Mouse (Mus musculus): ENCODE data around the gene Ski.

Ski gene

DNA sequence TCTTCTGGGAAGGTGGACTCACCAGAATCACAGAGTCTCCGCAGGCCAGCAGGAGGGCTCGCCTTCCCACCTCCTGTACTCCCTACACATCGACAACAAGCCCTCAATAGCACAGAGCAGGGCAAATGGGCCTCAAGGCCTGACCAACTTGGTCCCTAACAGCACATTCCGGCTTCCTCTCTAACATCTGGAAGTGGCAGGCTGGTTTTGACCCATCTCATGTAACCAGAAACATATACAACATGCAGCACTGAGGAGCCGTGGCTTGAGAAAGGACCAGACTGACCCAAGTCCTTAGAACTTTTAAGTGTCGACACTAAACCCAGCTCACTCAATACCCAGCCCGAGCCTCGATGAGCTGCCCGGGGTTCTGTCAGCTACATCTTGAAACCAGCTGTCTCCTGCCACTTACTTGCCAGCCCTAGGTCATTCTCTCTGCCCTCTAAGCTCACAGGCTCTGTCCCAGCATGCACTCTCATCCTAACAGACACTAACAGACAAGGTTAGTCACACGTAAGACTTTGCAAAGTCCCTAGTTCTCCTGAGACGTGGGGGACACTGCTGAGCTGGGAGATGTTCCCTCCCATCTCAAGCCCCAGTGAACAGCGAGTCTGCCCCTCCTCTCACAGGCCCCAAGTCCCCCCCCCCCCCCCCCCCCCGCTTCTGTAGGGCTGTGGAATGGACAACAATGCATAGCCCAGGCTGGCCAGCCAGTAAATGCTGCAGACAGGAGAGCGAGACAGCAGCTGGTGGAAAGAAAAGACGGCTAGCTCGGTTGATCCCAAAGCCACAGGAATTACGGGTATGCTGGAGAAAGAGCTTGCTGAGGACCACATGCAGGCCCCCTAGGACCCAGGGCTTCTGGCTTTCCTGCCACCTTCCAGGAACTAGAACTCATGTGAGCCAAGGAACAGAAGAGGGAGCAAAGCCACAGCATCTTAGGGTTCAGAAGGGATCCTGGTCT lies 48.3 kb downstream of the Ski start:
- peak in 1 of 2 experiments; percentile 51 for DNase-seq

DNA sequence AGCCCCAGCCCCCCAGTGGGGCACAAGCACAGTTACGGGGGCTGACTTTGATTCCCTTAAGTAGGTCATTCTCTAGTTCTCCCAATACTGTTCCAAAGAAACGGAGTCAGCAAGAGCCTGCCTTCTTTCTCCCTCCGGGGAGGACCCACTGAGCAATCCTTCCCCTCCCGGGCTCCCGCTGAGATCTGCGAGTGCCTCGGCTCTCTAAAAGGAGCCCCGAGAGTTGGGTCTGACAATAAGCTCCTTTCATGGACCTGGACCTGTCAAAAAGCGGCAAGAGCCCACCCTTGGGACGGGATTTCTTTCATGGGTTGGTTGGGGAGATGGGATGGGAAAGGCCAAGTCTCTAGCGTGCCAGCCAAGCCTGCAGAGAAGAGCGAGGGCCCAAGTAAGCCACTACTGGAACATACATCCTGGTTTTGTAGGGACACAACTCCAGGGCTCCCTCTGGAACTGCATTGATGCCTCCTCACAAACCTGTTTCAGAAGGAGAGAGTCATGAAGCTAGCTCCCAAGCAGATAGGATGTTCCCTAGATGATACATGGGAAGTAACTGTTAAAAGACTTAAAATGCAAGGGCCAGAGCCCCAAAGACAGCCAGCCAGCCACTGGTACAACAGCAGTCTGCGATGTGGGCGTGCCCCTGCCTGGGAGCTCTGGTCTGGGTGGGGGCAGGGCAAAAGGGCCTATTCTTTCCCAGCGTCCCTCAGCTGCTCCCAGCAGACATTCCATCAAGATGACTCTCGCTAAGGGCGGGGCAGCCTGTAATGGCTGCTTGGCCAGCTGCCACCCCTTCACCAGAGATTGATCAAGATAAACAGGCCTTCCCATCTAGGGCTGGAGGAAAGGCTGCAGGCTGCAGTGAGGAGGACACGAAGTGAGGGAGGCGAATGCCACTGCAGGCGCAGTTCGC lies 49.2 kb downstream of the Ski start:
- DNase-seq: peak; percentile 97 to 98

DNA sequence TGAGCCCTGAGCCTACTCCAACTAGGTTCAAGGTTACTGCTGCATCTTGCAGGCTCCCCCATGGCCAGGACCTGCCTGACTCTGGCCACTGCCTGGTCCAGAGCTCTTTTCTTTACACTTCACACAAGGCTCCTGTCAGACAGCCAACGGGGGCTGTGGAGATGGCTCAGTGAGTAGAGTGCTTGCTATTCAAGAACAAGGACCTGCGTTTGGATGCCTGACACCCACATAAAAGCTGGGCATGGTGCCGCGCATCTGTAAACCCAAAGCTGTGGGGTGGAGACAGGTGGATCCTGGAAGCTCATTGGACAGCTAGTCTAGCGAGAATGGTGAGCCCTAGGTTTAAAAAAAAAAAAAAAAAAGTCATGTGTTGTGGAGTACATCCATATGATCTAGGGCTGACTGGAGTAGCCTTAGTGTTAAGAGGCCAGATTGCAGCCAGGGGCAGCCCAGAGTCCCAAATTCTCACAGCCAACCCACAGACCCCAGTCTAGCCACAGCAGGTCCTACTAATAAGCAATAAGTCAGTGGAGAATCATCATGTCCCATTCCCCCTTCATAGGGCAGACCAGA lies 50.3 kb downstream of the Ski start:
- no peak for DNase-seq

DNA sequence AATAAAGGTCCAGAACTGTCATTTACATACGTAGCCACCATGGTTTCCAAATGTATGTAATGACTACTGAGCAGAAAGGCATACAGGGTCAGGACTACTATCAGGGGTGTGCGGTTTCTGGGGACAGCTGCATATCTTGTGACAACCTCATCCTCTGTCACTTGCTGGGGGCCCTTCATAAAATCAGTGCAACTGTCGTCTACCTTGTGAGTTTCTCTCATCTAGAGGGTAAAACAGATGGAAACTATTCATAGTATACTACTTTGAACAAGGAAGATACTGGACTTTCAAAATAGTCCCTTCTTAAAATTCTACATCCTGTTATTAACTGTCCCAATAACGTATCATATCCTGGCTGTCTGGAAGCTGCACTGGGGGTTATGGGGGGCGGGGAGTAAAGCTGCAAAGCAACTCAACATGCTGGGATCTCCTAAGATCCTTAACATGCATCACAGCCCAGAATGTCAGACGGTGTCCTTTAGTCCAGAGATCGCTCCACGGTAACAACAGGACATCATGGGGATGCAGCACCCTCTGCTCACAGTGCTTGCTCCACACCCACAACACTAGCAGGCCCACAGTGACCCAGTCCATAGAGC lies 51.7 kb downstream of the Ski start:
- no peak for DNase-seq

DNA sequence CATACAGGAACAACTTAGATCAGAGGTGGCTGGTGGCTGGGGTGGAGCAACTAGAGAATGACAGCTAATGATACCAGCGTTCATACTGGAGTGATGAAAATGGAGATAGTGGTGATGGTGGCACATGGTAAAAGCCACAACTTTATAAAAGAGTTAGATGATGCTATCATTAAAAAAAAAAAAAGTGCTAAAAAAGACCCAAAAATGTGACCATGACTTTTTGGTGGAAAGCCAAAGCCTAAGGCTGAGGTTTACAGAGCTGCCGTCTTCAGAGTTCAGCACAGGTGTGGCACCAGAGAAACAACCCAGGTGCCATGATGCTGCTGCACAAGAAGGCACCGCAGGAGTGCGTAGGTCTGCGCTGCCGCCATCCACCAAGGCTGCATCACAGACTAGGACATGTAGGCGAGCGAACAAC lies 53.5 kb downstream of the Ski start:
- no peak for DNase-seq

DNA sequence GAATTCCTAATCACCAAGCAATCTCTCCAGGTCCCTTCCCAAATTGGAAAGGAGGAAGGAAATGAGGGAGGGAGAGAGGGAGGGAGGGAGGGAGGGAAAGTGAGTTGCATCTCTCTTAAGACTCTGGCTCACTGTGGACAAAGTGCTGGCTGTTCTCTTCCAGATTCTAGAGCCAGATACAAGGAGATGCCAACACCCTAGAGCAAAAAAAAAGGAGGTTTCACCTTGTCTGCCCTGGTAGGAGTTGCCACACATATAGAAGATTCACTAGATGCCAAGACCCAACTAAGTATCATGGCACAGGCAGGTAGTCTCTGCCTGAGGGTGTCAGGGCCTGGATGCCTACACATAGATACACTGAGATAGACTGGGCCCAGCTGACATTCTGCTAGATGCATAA lies 56.5 kb downstream of the Ski start:
- no peak for DNase-seq

DNA sequence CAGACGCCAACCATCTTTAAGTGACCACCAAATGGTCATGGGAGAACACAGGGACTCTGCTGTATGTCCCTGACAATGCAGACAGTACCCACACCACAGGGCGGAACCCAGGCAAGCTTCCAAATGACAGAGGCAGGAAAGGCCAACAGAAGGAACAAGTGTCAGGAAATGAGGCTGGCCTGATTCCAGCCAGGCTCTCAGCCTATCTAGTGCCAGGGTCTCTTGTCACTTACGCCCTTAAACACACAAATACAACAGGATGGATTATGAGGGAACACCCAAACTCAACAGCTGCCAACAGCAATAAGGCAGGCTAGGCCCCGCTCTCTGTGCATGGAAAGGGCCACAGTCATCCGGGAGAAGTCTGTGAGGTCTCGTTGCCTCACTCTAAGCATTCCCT lies 57.8 kb downstream of the Ski start:
- peak; percentile 71 to 83 for DNase-seq

DNA sequence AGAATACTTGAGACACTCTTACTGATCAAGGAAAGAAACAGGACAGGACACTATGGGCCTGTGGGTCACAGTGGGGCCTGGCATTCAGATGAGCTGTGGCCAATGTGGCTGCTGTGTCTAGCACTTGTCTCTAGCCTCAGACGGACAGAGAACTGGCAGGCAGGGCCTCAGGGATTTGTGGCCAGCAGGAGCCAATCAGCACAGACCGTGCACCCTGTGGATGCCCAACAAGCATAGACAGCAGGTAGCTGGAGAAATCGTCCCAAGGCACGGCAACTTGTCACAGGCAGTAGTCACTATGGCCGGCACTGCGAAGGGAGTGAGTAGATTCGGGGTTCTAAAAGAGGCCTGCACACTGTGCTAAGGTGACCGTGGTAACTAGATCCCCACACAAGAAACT lies 58.7 kb downstream of the Ski start:
- no peak for DNase-seq

DNA sequence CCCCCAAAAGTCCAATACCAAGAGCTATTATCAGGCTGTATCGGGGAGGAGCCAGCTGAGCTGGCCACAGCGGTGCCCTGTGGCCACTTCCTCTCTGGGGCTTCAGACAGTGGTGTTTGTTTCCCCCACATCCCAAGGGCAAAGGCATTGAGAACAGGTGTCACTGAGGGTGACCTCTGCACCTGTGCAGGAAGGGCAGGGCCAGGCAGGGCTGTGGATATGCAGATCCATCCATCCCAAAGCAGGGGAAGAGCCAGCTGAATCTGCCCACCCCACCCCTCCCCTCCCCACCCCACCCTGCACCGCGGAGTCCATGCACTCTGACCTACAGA lies 59.1 kb downstream of the Ski start:
- peak in 1 of 2 experiments; percentile 30 for DNase-seq

DNA sequence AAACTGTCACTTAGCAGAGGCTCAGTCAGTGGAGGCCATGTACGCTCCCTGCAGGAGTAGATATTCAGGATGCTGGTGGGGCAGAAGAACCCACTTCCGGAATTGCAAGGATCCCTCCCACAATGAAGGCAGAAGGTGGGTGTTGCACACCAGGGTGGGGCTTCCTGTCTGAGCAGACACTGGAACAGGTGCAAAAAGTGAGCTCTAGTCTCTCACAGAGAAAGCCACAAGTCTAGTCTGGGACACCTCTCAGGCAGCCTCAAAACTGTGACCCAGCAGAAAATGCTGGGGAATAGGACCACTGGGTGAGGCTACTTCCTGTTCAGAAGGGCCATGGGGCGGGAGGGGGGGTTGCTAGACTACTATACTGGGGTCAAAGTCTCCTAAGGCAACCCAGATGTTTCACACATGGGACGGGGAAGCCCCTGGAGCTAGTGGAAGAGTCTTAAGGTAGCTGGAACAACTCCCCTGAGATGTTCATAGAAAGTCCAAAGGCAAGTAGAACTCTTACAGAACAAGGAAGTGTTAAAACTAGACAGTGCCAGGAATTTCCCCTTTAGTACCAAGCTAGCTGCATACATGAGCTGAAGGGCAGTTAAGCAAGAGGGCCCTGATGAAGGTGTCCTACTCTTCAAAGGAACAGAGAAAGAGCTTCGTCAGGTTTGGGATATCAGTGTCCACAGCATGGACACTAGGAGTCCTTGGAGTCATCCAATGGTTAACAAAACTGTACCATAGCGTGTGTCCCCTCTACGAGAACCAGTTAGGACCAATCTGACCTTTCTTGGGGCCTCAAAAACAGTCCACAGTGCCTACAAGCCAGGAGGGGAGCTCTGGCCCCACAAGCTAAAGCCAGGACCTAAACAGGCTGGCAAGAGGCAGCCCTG lies 59.7 kb downstream of the Ski start:
- peak in 1 of 2 experiments; percentile 38 for DNase-seq

DNA sequence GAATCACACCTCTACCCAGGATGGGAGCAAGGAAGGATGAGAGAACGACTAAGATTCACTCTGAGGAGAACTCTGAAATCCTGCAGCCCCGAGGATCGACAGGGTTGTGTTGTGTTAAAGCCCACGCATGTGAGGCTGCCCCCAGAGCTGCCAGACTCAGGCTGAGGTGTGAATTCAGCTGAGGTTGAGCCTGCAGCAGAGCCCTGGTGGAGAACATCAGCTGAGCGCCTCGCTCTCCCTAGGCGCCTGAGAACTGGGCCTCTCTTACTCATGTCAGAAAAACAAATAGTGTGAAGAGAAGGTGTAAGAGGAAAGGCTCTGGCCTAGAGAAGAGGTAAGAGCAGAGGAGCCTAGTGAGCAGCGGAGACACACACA lies 63.9 kb downstream of the Ski start:
- DNase-seq: no peak

DNA sequence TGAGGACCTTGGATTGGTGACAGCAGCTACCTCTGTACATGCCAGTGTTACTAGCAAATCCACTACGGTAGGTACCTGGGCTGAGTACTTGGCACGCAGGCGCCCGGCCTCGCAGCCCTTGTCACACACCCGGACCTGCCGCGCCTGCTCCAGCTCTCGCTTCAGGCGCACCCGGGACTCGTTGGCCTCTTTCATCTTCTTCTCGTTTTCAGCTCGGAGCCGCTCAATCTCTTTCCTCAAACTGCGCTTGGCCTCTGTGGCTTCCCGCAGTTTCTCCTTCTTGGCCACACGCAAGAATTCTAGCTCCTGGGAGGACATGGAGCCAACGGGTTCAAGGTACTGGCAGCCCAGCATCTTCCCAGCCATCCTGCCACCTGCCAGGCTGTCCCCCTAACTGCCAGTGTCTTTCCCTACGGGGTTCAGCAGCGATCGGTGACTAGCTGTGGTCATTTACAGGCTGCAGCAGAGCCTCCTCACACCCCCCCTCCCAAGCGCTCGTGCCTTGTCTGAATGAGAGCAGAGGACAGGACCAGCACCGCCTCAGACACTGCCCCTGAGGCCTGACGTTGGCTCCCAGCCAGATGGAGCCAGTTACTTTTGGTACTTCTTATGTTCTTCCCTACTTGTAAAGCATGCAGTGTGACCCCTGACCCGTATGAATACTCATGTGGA lies 64.4 kb downstream of the Ski start:
- peak in 1 of 2 experiments; percentile 43 for DNase-seq

DNA sequence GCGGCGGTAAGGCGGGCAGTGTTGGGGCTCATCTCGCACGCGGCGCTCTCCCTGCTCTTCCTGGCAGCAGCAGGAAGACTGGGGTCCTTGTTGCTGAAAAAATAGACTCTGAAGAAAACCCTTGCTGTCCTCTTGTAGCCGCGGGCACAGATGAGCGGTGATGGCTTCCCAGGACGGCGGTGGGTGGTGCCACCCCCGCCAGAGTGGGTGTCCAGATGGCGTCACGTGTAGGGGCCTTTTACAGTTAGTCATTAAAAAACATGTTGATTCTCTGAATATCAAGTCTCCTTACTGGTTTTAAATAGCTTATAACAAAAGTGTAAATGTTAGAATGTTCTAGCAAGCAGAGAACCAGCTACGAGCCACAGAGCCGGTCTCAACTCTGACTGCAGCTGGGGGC lies 65.7 kb downstream of the Ski start:
- DNase-seq: no peak

DNA sequence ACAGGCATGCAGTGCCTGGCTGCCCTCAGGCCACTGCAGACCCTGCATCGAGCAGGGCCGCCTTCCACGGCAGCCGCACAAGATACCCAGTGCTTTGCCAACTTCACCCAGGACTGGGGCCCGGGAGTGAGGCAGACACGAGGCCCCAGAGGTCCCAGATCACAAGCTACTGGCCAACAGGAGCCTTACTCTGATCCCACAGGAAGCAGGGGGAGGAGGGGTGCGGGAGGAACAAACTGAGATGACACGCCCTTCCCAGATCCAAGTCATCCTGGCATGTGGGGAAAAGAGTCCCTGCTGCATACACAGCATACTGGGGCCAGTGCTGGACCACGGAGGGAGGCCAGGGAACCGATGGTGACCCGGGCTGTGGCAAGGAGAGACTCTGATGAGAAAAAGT lies 67.4 kb downstream of the Ski start:
- peak; percentile 36 to 51 for DNase-seq

DNA sequence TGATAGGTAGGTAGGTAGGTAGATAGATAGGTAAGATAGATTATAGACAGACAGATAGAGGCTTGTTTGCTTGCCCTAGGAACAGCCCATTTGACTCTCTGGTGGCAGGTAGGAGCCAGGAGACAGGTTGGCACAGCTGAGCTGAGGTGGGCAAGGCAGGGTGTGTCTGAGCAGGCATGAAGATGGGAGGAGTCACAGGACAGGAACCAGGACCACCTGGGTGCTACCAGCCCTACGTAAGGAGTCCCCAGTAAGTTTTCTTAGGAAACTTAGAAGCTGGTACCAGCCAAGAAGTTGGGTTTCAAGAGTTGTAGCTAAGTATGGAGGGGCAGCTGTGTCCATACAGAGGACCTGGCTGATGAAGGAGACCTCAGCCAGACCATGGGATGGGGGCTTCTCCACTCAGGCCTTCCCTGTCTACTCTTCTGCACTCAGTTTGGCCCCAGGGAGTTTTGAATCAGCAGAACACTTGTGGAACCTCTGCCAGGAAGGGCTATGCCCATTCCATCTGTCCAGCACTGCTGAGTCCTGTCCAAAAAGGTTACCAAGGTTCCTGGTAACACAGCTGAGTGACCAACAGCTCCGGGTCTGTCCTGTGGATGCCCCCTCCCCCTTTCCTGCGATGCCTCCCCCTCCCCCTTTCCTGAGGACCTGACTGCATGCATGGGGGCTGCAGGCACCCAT lies 68.9 kb downstream of the Ski start:
- no peak for DNase-seq

DNA sequence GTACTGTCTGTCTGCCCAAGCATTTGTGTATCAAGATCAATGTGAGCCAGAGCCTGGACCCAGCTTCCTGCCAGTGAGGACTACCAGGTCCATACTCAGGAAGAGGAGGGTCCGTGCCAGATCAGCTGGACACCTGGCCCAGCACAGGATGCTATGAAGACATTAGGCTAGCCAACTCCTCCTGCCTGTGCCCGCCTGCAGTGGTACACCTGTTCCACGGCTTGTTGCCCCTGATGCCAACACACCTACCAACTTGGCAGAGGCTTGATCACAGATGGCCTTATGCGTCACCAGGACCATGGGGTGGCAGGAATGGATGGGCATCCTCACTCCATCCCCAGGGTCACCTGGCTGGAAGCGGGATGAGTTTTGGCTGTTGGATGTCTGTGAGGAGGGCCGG lies 69.9 kb downstream of the Ski start:
- no peak for DNase-seq

DNA sequence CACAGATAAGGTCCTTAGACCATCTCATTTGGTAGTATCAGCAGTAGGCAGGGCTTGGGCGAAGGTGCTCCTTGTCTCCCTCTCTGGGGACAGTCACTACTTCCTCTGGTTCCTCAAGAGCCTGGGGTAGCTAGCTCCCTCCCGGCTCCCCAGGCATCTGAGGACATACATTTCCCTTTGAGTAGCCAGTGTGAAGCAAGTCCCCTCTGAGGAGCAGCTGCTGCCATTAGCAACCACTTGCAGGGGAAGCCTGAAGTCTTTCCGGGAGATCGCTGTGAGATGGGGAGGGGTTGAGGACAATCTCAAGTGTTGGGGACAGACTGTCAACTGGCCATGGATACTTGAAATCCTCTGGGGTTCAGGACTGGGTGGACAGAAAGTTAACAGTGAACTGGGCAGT lies 70.5 kb downstream of the Ski start:
- peak in 1 of 2 experiments; percentile 40 for DNase-seq

DNA sequence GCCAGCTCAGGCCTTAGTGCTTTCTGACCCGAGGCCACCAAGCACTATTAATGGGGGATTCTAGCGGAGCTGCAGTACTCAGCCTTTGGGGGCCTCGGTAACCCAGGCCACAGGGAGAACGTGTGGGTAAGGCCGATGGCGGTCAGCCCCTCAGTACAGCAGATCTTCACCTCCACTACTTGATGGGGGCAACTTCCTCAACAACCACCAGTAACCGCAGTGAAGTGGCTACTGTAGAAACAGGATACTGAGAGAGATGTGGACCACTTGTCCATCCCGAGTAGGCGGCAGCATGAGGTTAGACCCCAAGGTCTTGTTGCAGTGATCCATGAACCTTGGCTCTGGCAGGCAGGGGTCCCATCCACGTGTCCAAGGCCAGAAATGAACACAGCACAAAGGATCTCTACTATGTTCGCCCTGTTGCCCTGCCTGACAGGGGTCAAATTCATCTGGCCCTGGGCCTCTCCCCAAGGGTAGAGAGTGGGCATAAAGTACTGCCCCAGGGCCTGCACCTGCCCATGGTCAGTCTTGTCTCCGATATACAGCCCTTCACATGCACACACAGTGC lies 71.1 kb downstream of the Ski start:
- DNase-seq: peak in 1 of 2 experiments; percentile 38

DNA sequence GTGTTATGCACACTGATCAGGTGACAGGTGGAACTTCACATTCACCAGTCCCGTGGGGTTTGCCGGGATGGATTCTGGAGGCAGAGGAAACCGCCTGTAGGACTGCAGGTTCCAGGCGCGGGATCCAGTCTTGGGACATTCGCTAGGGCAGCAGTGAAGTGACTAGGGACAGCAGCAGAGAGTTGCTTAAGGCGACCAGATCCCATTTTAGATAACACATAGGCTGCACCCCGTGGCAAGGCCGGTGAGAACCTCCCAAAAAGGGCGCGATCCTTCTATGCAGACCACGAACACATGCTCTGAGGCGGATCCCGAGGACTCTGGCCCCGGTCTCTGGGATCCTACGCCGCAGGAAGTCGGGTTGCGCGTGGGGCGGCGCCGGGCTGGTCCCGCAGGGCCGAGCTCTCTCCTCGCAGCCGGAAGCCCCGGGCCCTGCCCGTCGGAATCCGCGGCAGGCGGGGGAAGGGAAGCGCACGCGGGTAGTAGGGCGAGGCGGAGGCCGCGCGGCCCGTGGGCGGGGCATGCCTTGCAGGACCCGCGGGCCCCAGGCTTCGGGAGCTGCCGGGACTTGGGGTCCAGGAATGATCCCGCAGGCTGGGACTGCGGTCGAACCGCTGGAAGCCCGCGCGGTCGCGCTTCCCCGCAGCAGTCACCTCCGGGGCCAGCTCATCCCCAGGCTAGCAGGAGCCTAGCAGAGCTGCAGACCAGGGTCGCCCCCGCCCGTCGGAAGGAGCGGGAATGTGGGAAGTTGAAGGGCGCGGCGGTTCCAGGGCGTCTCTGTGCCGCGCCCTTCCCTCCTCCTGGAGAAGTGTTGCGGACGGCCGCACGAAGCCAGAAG lies 71.9 kb downstream of the Ski start:
- peak; percentile 93 to 96 for DNase-seq

DNA sequence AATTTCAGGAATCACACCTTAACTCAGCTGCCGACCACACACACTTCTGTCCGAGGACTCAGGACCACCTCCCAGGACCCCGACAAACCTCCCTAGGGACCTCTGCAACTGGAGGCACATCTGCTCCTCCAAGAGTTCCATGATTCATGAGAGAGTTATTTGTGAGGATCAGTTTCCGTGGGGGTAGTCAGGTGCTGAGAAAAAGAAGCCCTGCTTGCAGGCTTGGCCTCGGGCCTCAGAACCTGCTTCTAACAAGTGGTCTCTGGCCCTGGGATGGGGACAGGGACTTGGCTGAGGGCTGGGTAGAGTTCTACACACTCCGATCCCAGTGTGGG lies 72.5 kb downstream of the Ski start:
- no peak for DNase-seq

All from kidney, postnatal 4 days (tissue).